Mouse (Mus musculus): Measurements from ENCODE around the gene Gm5485.

DNA sequence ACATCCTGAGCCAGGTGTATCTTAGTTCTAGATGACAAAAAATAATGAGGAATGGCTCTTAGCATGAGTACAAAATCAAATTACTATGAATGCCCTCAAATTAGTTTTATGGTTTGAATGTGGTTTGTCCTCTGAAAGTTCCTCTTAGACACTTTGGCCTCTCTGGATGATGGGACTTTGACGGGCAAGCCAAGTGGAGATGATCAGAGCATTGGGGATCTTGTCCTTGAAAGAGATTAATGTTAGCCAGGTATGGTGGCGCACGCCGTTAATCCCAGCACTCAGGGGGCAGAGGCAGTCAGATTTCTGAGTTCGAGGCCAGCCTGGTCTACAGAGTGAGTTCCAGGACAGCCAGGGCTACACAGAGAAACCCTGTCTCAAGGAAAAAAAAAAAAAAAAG, 32.4 kb upstream of the Gm5485 start:
- TF ChIP-seq CTCF (IDR thresholded peaks at IDR 0.05; ENCODE audit: low read depth): no peak
- no peak for TF ChIP-seq EP300 (IDR thresholded peaks at IDR 0.05; ENCODE audit: low read depth)

All from liver, postnatal 0 days (tissue).